Mouse (Mus musculus) MEL (cell line): Measurements from ENCODE around the gene Irf3.

Source experiments
- CHD2 ChIP-seq: IDR thresholded peaks from 2 replicates; pipeline ENCODE4 v1.6.1; 2011; ENCODE audit warnings: low read length, improper control_type of control experiment
- CTCF ChIP-seq, 3 experiments: IDR thresholded peaks in 2 of 3; conservative IDR thresholded peaks in 1 of 3; 2 replicates each; pipeline ENCODE4 v1.5.1; 2011 to 2012; ENCODE audit warnings: low read length in 3 of 3, low read depth in 2 of 3, mild to moderate bottlenecking in 2 of 3, improper control_type of control experiment in 1 of 3, inconsistent platforms in 1 of 3, mixed read lengths in 1 of 3, moderate library complexity in 1 of 3; ENCODE audit not compliant: control insufficient read depth in 1 of 3, insufficient read depth in 1 of 3, poor library complexity in 1 of 3, severe bottlenecking in 1 of 3
- EP300 ChIP-seq, 2 experiments: IDR thresholded peaks; 2 replicates each; pipeline ENCODE4 v1.6.1; 2011; ENCODE audit warnings: improper control_type of control experiment in 2 of 2, low read length in 2 of 2, low read depth in 1 of 2, mild to moderate bottlenecking in 1 of 2
- GATA1 ChIP-seq: IDR thresholded peaks from 2 replicates; pipeline ENCODE4 v1.6.1; 2011; ENCODE audit warnings: low read depth, low read length, improper control_type of control experiment
- MAFK ChIP-seq: IDR thresholded peaks from 2 replicates; pipeline ENCODE4 v1.6.1; 2011; ENCODE audit warnings: low read depth, mild to moderate bottlenecking, low read length, improper control_type of control experiment, borderline replicate concordance
- MAX ChIP-seq: IDR thresholded peaks from 2 replicates; pipeline ENCODE4 v1.6.1; 2011; ENCODE audit warnings: low read length, improper control_type of control experiment
- MEF2A ChIP-seq: IDR thresholded peaks from 2 replicates; pipeline ENCODE4 v1.6.1; 2014; ENCODE audit warnings: low read depth, mild to moderate bottlenecking, inconsistent platforms, low read length, improper control_type of control experiment; ENCODE audit not compliant: poor library complexity, insufficient replicate concordance, severe bottlenecking; ENCODE audit errors: extremely low read depth
- MYC ChIP-seq: IDR thresholded peaks from 2 replicates; pipeline ENCODE4 v1.6.1; 2011; ENCODE audit warnings: low read depth, mild to moderate bottlenecking, low read length, improper control_type of control experiment, moderate library complexity
- NRF1 ChIP-seq: IDR thresholded peaks from 2 replicates; pipeline ENCODE4 v1.6.1; 2014; ENCODE audit warnings: low read depth, mild to moderate bottlenecking, inconsistent platforms, low read length, improper control_type of control experiment, moderate library complexity; ENCODE audit not compliant: poor library complexity, insufficient read depth, severe bottlenecking
- POLR2A ChIP-seq, 2 experiments: IDR thresholded peaks; 2 replicates each; pipeline ENCODE4 v1.6.1; 2011 to 2012; ENCODE audit warnings: low read length in 2 of 2, mild to moderate bottlenecking in 2 of 2, control low read depth in 1 of 2, improper control_type of control experiment in 1 of 2, low read depth in 1 of 2, moderate library complexity in 1 of 2; ENCODE audit not compliant: control insufficient read depth in 1 of 2, insufficient read depth in 1 of 2, poor library complexity in 1 of 2
- POLR2AphosphoS2 ChIP-seq: IDR thresholded peaks from 2 replicates; pipeline ENCODE4 v1.6.1; 2011; ENCODE audit warnings: low read length, improper control_type of control experiment
- POLR2AphosphoS5 ChIP-seq: IDR thresholded peaks from 2 replicates; pipeline ENCODE4 v1.6.1; 2012; ENCODE audit warnings: low read depth, borderline replicate concordance, mild to moderate bottlenecking, inconsistent platforms, low read length, moderate library complexity, mixed read lengths
- TAL1 ChIP-seq: IDR thresholded peaks from 2 replicates; pipeline ENCODE4 v1.6.1; 2012; ENCODE audit warnings: mild to moderate bottlenecking, inconsistent platforms, low read length, moderate library complexity, mixed read lengths
- USF1 ChIP-seq: IDR thresholded peaks from 2 replicates; pipeline ENCODE4 v1.6.1; 2014; ENCODE audit warnings: low read depth, mild to moderate bottlenecking, inconsistent platforms, low read length, improper control_type of control experiment, moderate library complexity

DNA sequence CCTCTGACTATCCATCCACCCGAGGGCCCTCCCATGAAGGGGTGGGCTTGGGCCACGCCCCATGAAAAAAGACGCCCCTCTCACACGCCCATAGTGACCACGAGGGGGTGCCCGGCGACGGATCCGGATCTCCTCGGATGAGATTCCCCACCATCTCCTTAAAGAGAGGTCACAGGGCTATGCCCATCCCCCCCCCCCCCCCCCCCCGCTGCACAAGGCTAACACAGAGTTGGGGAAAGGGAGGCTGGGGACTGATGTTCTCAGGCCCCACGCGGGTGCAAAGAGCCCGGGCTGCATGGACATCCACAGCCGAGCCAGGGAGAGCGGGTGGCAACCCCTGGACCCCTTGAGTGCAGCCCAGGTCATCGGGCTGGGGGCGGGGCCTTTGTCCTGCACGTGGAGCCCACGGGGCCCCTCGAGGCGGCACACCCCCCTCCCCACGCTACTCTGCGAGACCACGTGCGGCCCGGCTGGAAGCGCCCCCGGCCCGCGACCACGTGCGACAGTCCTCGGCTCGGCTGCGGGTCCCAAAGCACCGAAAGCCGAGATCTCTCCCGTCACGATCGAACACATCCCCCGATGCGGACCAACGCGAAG, 11.8 kb upstream of the Irf3 start:
- TF ChIP-seq MYC = peak; percentile 93
- no peak for TF ChIP-seq TAL1
- TF ChIP-seq CTCF (IDR thresholded peaks at IDR 0.05 in 2 of 3, conservative IDR thresholded peaks at IDR 0.05 in 1 of 3; ENCODE audit: control insufficient read depth in 1 of 3, insufficient read depth in 1 of 3, low read depth in 2 of 3, low read length in 3 of 3, poor library complexity in 1 of 3, severe bottlenecking in 1 of 3) = peak in 2 of 3 experiments; percentile 32 to 51; a peak in 3 of 6 replicates
- no peak for TF ChIP-seq CHD2
- TF ChIP-seq MAFK = no peak
- no peak for TF ChIP-seq GATA1
- no peak for TF ChIP-seq POLR2A (IDR thresholded peaks at IDR 0.05; ENCODE audit: control insufficient read depth in 1 of 2, insufficient read depth in 1 of 2, low read depth in 1 of 2, low read length in 2 of 2, poor library complexity in 1 of 2)
- no peak for TF ChIP-seq EP300 (IDR thresholded peaks at IDR 0.05; ENCODE audit: low read depth in 1 of 2, low read length in 2 of 2)
- peak; percentile 94 for TF ChIP-seq MAX
- no peak for TF ChIP-seq MEF2A
- no peak for TF ChIP-seq POLR2AphosphoS5
- TF ChIP-seq POLR2AphosphoS2 = peak; percentile 20; the same call in 1 of the 2 replicates
- peak; percentile 26; the same call in 1 of the 2 replicates for TF ChIP-seq USF1
- TF ChIP-seq NRF1 = no peak
